Mouse (Mus musculus) cerebellum, adult 8-10 months (tissue): ENCODE data around the gene Cntnap1.

Source experiments
- DNase-seq: peaks from one replicate; pipeline ENCODE4 v3.0.0; 2022

Cntnap1 gene

GRCm38 (mm10) chr11:101170811-101171610, 688 bp downstream of the Cntnap1 start, which contains the start of gene Plekhh3:
Gene Plekhh3 (minus strand): TSS chr11:101171351.
- DNase-seq, result peak; percentile 92

GRCm38 (mm10) chr11:101171721-101172433, 1.6 kb downstream of the Cntnap1 start:
- DNase-seq, result peak; percentile 76

GRCm38 (mm10) chr11:101172434-101172815, 2.1 kb downstream of the Cntnap1 start:
- no peak for DNase-seq

- peak; percentile 72 for DNase-seq
Measured at GRCm38 (mm10) chr11:101173112-101173511, 2.8 kb downstream of the Cntnap1 start.

GRCm38 (mm10) chr11:101173631-101174388, 3.5 kb downstream of the Cntnap1 start:
- peak; percentile 73 for DNase-seq

GRCm38 (mm10) chr11:101174389-101174745, 4.0 kb downstream of the Cntnap1 start:
- peak; percentile 67 for DNase-seq

GRCm38 (mm10) chr11:101174851-101175628, 4.7 kb downstream of the Cntnap1 start, which contains the start of gene Ccr10:
Gene Ccr10 (minus strand): TSS chr11:101175443.
- DNase-seq, result no peak

- peak; percentile 73 for DNase-seq
Measured at GRCm38 (mm10) chr11:101175636-101176116, 5.4 kb downstream of the Cntnap1 start.

GRCm38 (mm10) chr11:101176117-101176691, 5.9 kb downstream of the Cntnap1 start:
- peak; percentile 75 for DNase-seq

- peak; percentile 92 for DNase-seq
Measured at GRCm38 (mm10) chr11:101176933-101177773, 6.8 kb downstream of the Cntnap1 start.

GRCm38 (mm10) chr11:101178061-101179058, 8.0 kb downstream of the Cntnap1 start:
- DNase-seq, result peak; percentile 54

- DNase-seq, result peak; percentile 73
Measured at GRCm38 (mm10) chr11:101179306-101179705, 9.0 kb downstream of the Cntnap1 start.

GRCm38 (mm10) chr11:101180261-101180660, 9.9 kb downstream of the Cntnap1 start:
- no peak for DNase-seq

- DNase-seq, result peak; percentile 77
Measured at GRCm38 (mm10) chr11:101180846-101181740, 10.8 kb downstream of the Cntnap1 start.

- no peak for DNase-seq
Measured at GRCm38 (mm10) chr11:101181961-101182360, 11.6 kb downstream of the Cntnap1 start.

- DNase-seq, result no peak
Measured at GRCm38 (mm10) chr11:101182771-101183517, 12.6 kb downstream of the Cntnap1 start.

- peak; percentile 37 for DNase-seq
Measured at GRCm38 (mm10) chr11:101184984-101185383, 14.7 kb downstream of the Cntnap1 start.

GRCm38 (mm10) chr11:101185441-101185840, 15.1 kb downstream of the Cntnap1 start:
- peak; percentile 19 for DNase-seq
